Mouse (Mus musculus) 3T3-L1 (cell line): ENCODE measurements around the gene Rngtt.
"Not testable (repeated sequence)": the region's sequence is repeated elsewhere in the genome, so short reads cannot be mapped to it uniquely, and the experiment has no call there.

Experiments used
- DNase-seq: peaks from one replicate; pipeline ENCODE4 v3.0.0-alpha.2; 2015; ENCODE audit warnings: low read depth, low spot score

The Rngtt gene

GRCm38 (mm10) chr4:33441864-33442263 lies 131.8 kb downstream of the Rngtt start:
- DNase-seq: no peak

DNA sequence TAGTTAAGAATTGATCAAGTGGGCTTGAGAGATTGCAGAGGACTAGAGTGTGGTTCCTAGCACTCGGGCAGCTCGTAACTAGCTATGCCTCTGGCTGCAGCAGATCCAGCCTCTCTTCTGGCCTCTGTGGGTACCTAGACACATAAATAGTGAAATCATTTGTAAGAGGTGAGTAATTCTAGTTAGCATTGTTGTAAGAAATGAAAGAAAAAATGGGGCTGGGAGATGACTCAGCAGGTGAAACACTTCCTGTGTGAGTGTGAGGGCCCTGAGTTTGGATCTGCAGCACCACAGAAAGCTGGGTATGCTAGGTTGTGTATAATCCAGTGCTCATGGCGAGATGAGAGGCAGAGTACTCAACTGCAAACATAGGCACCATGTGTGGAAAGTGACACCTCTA lies 136.2 kb downstream of the Rngtt start:
- peak; percentile 68 for DNase-seq

DNA sequence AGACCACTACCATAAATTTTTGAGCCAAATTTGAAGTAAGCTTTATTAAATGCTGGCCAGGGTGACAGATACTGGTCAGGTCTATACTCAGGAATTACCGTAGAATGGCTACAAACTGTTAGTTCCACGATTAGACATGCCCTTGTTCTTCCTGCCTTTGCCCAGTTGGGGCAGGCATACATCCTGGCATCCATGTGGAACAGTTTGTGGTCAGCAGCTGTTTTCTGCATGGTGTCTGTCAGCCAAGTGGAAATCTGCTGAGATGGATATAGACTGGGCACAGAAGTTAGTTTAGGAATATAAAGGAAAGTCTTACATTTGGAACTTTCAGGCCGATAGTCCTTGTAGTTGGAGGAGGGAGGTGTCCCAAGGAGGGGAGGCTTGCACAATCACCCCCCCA lies 136.8 kb downstream of the Rngtt start:
- DNase-seq: peak; percentile 29

- DNase-seq: not testable (repeated sequence)
Observed at GRCm38 (mm10) chr4:33450356-33450755, 140.2 kb downstream of the Rngtt start.

DNA sequence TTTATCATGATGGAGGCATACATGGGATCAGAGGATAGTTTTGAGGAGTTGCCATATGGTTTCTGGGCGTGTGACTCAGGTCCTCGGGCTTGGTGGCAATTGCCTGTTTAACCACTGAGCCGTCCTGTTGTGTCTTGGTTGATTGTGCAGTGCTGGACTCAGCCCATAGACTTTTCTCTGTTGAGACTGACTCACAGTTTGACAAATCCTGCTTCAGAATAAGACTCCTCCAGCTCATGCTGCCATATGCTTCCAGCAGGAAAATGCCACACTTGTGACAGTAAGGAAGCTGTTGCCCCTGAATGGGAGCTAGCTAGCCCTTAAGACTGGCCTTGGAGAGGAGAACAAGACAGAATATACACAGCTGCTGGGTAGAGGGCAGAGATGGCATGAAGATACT lies 149.7 kb downstream of the Rngtt start:
- DNase-seq: no peak

GRCm38 (mm10) chr4:33464432-33464831 lies 154.3 kb downstream of the Rngtt start:
- no peak for DNase-seq

GRCm38 (mm10) chr4:33465871-33466270 lies 155.8 kb downstream of the Rngtt start:
- peak; percentile 38 for DNase-seq

DNA sequence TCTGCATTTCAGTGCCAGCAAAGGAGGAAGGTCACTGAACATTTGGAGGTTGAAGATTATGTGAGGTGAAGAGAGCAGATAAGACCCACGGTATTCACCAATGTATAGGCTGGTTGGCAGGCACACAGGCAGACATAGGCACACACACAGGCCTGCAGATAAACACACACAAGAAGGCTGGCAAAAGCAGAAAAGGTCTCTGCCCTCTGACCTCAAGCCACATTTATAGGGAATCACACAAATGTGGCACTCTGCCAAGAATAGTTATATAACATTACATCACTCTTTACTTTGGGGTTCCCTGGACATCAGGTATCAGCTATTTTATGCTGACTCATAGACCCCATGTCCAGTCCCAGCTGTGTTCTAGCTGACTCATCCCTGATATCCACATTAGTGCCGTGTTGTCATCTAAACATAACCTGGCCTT lies 156.9 kb downstream of the Rngtt start:
- peak; percentile 77 for DNase-seq

GRCm38 (mm10) chr4:33467627-33468026 lies 157.5 kb downstream of the Rngtt start:
- DNase-seq: peak; percentile 77

DNA sequence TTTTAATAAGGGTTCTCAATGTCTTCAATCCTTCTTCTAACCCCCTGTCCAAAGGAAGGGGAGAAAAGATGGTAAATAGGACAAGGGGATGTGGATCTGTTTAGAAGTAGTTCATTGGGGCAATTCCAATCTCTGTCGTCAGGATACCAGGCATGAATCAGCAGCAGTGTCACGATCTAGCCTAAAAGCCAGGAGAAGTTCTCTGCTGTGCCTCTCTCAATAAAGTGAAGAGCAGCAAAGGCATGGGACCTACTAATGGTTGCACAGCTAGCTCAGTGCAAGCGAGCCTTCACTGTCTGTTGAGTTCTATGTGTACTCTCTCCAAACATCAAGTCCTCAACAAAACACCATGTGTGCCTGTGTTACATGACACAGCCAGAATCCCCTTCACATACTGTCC lies 158.0 kb downstream of the Rngtt start:
- DNase-seq: peak; percentile 5

DNA sequence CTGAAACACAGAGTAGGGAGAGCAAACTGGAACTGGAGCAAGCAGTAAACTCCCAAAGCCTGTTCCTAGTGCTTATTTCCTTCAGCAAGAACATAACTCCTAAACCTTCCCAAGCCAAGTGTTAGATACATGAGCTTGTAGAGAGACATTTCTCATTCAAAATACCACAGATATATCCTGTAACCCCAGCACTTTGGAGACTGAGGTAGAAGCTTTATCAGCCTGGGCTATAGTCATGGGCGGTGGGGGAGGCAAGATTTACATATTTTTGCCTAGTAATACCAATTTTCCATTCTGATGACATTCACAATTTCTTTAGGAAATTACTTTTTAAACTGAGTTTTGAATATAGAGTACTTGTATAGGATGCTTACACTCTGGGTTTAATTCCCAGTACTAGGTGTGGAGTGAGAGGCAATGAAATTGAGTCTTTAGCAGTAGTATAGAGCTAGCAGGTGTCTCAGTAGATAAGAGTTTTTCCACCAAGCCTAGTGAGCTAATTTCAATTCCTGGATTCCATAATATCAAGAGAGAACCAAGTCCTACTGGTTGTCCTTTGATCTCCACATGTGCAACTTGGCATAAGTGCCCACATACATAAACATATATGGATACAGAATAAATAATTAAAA lies 160.7 kb downstream of the Rngtt start:
- DNase-seq: no peak

DNA sequence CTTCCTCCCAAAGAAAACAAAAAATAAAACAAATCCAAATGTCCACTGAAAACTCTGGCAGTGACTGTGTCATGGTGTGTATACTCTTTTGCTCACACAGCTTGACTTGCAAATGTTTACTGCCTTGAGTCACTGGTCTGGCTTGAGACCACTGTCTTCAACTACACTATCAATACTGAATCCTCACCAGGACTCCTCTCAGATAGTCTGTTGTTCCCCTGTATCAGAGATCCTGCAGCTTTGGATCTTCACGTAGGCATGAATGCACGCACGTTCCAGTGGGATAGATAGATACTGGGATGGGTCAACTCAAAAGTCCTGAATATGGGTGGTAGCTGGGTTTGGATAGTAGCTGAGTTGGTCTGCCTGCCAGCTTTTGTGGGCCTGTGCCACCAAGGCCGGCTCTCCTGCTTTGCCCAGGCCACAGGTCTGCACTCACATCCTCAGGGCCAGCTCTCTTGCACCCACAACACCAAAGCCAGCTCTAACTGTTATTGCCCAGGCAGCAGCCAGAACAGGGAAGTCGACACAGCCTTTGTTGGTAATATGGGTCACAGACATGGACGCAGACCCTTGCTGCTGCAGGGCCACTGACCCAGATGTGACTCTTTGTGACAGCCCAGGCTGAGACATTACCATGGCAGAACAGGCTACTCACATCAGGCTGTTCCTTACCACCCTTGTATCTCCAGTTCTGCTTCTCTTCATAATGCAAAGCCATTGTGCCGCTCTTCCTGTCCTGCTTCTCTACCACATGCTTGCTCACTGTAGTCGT lies 168.1 kb downstream of the Rngtt start:
- no peak for DNase-seq

DNA sequence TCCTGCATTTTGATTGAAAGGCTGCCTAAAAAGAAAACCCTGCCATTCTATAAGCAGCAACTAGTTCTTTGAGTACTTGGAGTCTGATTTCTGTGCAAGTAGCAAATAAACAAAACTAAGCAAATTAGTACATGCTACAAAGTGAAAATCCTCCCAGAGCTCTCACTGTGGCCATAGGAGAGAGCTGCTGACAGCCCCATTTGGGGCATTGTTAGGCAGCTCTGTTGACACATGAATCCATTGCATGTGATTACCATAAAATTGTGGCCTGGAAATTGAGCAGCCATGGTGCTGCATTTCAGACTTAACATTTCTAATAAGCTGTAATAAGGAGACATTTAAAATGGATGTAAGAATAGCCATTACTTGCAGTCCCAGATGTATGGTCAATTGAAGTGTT lies 171.6 kb downstream of the Rngtt start:
- no peak for DNase-seq

- no peak for DNase-seq
Observed at GRCm38 (mm10) chr4:33486050-33486449, 175.9 kb downstream of the Rngtt start.

DNA sequence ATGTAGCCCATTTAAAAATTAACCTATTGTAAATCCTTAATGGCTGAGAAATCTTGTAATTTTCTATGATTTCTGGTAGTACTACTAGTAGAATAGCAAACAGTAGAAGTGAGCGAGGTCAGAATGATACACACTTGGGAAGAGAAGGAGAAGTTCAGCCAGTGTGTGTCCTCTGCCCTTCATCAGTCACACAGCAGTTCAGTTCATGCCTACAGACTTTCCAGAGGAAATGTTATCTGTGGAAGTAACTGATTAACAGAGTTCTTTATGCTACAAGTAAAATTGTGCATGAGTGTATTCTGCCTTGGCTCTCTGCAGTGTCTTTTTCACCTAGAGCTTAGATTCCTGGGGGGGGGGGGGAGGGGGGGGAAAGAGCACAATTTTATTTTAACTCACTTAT lies 181.0 kb downstream of the Rngtt start:
- no peak for DNase-seq

GRCm38 (mm10) chr4:33494377-33494776 lies 184.3 kb downstream of the Rngtt start:
- DNase-seq: no peak

GRCm38 (mm10) chr4:33496985-33497384 lies 186.9 kb downstream of the Rngtt start:
- no peak for DNase-seq

- DNase-seq: no peak
Observed at GRCm38 (mm10) chr4:33497657-33498056, 187.5 kb downstream of the Rngtt start.

DNA sequence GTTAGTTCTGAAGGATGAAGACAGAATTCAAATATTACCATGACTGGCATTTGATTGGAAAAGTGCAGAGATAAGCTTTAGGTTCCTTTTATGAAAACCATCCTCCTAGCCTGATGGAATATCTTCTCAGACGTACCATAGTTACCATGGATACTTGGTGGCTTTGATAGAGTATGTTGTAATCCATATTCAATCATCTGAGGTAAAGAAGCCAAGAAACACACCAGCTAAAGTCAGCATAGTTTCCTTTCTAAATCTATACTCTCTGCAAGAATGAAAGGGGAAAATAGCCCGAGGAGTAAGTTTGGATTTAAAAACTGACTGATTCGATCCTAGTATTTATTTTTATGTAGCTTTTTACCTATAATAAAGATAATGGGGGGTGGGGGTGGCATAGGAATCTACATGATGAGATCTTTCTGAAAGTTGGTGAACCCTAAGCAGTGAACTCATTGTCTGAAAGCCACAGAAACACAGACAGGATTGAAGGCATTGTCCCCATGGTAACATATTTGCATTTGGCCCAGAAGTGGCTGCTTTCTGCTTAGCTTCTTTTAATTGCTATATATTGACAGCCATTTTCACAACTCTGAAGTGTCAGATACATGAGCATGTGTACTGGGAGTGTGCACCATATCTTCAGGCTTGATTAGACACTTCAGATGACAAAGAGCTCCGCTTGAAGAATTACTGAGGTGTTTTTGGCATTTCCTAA lies 188.2 kb downstream of the Rngtt start:
- DNase-seq: no peak

DNA sequence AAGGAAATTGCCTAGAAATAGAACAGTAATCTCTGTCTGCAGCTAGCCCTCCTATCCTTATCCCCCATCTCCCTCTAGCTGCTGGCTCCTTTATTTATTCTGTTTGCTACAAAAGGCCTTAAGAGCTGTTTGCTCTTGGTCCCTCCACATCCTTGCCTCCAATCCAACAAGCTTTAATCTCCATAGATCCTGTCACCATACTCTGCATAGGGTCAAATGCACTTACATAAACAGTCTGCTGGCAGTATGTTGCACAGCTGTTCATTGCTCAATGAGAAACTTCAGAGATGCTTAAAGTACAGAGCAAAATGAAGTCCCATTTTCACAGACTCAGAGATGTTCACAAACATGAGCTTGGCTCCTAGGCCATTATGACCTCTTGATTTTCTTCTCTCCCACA lies 196.5 kb downstream of the Rngtt start:
- DNase-seq: no peak

GRCm38 (mm10) chr4:33510544-33510943 lies 200.4 kb downstream of the Rngtt start:
- DNase-seq: no peak

DNA sequence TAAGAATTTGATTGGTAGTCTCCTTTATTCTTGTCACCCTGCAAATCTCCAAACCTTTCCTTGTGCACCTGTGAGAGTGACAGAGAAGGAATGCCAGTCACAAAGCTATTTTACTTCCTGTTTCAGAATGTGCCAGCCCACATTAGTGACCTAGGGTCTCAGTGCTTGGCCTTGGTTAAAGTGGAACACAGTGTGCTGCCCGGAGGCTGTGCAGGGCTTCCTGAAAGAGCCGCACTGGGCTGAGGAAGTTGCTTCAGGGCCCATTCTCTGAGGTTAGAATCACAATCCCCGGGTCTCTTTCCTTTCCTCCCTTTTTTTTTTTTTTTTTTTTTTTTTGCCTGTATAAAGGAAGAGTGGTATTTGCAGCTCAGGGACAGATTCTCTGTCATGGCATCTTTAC lies 203.3 kb downstream of the Rngtt start:
- DNase-seq: no peak
